Mouse (Mus musculus): ENCODE results near the gene Zhx3.

DNA sequence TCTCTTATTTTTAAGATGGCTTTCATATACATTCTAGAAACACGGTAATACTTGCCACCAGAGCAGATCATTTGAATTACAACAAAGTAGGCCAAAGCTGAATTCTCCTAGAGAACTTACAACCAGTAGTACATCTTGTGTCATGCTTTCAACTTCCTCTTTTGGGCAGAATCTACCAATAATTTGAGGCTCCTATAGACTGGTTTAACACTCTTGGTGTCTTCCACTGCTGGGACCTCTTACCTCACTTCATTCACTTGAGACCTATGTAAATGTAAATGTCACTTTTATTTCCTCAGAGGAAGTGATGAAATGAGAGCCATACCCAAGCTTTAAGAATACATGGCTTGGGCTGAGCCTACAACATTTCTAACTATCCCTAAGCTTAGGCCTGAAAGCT is 8.7 kb downstream of the Zhx3 start:
- TF ChIP-seq CTCF (IDR thresholded peaks at IDR 0.05; ENCODE audit: low read depth, low read length) (no peak), POLR2A (IDR thresholded peaks at IDR 0.05; ENCODE audit: insufficient read depth, low read length) (no peak)
